Mouse (Mus musculus) lung, embryonic 14.5 days (tissue): Measurements from ENCODE around the gene Sec13. TPM values are rescaled to one million over a fixed set of nuclear protein-coding genes. Genes with fewer than 3 reads are reported as not detected.

Source experiments
- ATAC-seq: fragments of 200-750 bp; cut with Nextera tagmentation; 2 replicates; pipeline ENCODE4 v1.8.0; 2017; ENCODE audit warnings: mild to moderate bottlenecking, moderate TSS enrichment, moderate library complexity; ENCODE audit not compliant: insufficient read depth
- DNase-seq: peaks from one replicate; pipeline ENCODE4 v3.0.0-alpha.2; 2015
- H3K27ac ChIP-seq: fragments of 300-500 bp; sonication (generic); 2 replicates; pipeline ENCODE4 v1.5.1; 2014; ENCODE audit warnings: low read depth, mild to moderate bottlenecking, moderate library complexity
- H3K27me3 ChIP-seq: fragments of 300-500 bp; sonication (generic); 2 replicates; pipeline ENCODE4 v1.6.1; 2014; ENCODE audit warnings: low read length, control low read depth; ENCODE audit not compliant: insufficient read depth
- H3K36me3 ChIP-seq: fragments of 300-500 bp; sonication (generic); 2 replicates; pipeline ENCODE4 v1.6.1; 2014; ENCODE audit warnings: control low read depth; ENCODE audit not compliant: insufficient read depth
- H3K4me1 ChIP-seq: fragments of 300-500 bp; sonication (generic); 2 replicates; pipeline ENCODE4 v1.6.1; 2014; ENCODE audit warnings: antibody characterized with exemption, control low read depth; ENCODE audit not compliant: insufficient read depth
- H3K4me2 ChIP-seq: fragments of 300-500 bp; sonication (generic); 2 replicates; pipeline ENCODE4 v1.6.1; 2014; ENCODE audit warnings: mild to moderate bottlenecking
- H3K4me3 ChIP-seq: fragments of 300-500 bp; sonication (generic); 2 replicates; pipeline ENCODE4 v1.5.1; 2014; ENCODE audit warnings: low read depth, low read length
- H3K9ac ChIP-seq: fragments of 300-500 bp; sonication (generic); 2 replicates; pipeline ENCODE4 v1.6.1; 2014
- H3K9me3 ChIP-seq: fragments of 300-500 bp; sonication (generic); 2 replicates; pipeline ENCODE4 v1.6.1; 2016; ENCODE audit warnings: low read depth, low read length, control low read depth
- CTCF ChIP-seq: IDR thresholded peaks from 2 replicates; pipeline ENCODE4 v1.5.1; 2016; ENCODE audit warnings: antibody characterized with exemption, low read depth
- WGBS: fragments of 180-500 bp; shearing (Covaris S2); extraction: QIAGEN DNeasy Blood & Tissue Kit; methylation state at CpG from one replicate; pipeline ENCODE4 v1.1.7; 2014; 5-methylcytosine and 5-hydroxymethylcytosine counted together
- polyA plus RNA-seq: library from polyadenylated mRNA; unstranded; fragments of >200 nt; fragmentation: Nextera tagmentation; extraction: Ambion mirVana; gene quantifications from 2 replicates; pipeline ENCODE4 v1.2.1, GENCODE M21; 2014

Gene Sec13
- 286 and 295 TPM in 2 replicates for polyA plus RNA-seq

GRCm38 (mm10) chr6:113740236-113741217 lies at the start of gene Sec13:
TSS of gene Sec13 (minus strand) at chr6:113740743.
- whole genome bisulfite sequencing: 6% methylated on average over 41 of the region's 41 CpGs
- peak; percentile 89 for ATAC-seq
- Histone ChIP-seq H3K27me3 (no peaks in the 10 kb centered on the region), H3K9ac (peak within 1 kb of the TSS; percentile 93), H3K4me2 (peak within 1 kb of the TSS; percentile 92), H3K9me3 (no peaks in the 10 kb centered on the region), H3K4me1 (no peaks in the 10 kb centered on the region), H3K27ac (peak within 1 kb of the TSS; percentile 72), H3K4me3 (peak within 1 kb of the TSS; percentile 96), H3K36me3 (peaks cover 29% of the 10 kb centered on the region)
- peak; percentile 95 for DNase-seq
- no peak for TF ChIP-seq CTCF

- H3K27ac ChIP-seq: no peak overlapping the region
- peak; percentile 41 for DNase-seq
- WGBS: 31% methylated on average over 6 of the region's 6 CpGs
- no peak overlapping the region for H3K4me2 ChIP-seq
- no peak overlapping the region for H3K9ac ChIP-seq
- TF ChIP-seq CTCF: no peak
- no peak overlapping the region for H3K4me3 ChIP-seq
- ATAC-seq: peak; percentile 56
- no peaks in the 10 kb centered on the region for H3K9me3 ChIP-seq
- H3K36me3 ChIP-seq: no peaks in the 10 kb centered on the region
- H3K27me3 ChIP-seq: peaks cover 23% of the 10 kb centered on the region
- H3K4me1 ChIP-seq: no peaks in the 10 kb centered on the region
These were observed 47.0 kb upstream of the Sec13 start for GRCm38 (mm10) chr6:113787459-113787968.

- Histone ChIP-seq H3K4me3 (no peak overlapping the region), H3K4me2 (no peak overlapping the region), H3K36me3 (no peaks in the 10 kb centered on the region), H3K27me3 (peaks cover 9% of the 10 kb centered on the region; the same call in 1 of the 2 replicates), H3K4me1 (no peaks in the 10 kb centered on the region), H3K9ac (no peak overlapping the region), H3K9me3 (no peaks in the 10 kb centered on the region), H3K27ac (no peak overlapping the region)
- ATAC-seq: no peak
- no peak for DNase-seq
- 72% methylated on average over 7 of the region's 7 CpGs for WGBS
- TF ChIP-seq CTCF: no peak
These were observed 45.1 kb upstream of the Sec13 start for GRCm38 (mm10) chr6:113785658-113786057.

- ATAC-seq (no peak), DNase-seq (no peak)
- 53% methylated on average over 7 of the region's 7 CpGs for WGBS
- Histone ChIP-seq H3K9me3 (no peaks in the 10 kb centered on the region), H3K4me2 (no peak overlapping the region), H3K27ac (no peak overlapping the region), H3K4me1 (no peaks in the 10 kb centered on the region), H3K36me3 (no peaks in the 10 kb centered on the region), H3K9ac (no peak overlapping the region), H3K27me3 (0 out of 2 replicates have a peak, but pooled peaks cover 2% of the 10 kb centered on the region), H3K4me3 (no peak overlapping the region)
- no peak for TF ChIP-seq CTCF
These were observed 37.7 kb upstream of the Sec13 start for GRCm38 (mm10) chr6:113778229-113778753.

GRCm38 (mm10) chr6:113768804-113769203 lies 28.3 kb upstream of the Sec13 start:
- 37% methylated on average over 11 of the region's 11 CpGs for WGBS
- DNase-seq: no peak

GRCm38 (mm10) chr6:113761644-113762043 lies 21.1 kb upstream of the Sec13 start:
- Histone ChIP-seq H3K36me3 (no peaks in the 10 kb centered on the region), H3K4me2 (no peak overlapping the region), H3K27me3 (no peaks in the 10 kb centered on the region; the same call in 1 of the 2 replicates), H3K4me1 (no peaks in the 10 kb centered on the region), H3K27ac (no peak overlapping the region), H3K4me3 (no peak overlapping the region), H3K9me3 (no peaks in the 10 kb centered on the region), H3K9ac (no peak overlapping the region)
- 27% methylated on average over 7 of the region's 7 CpGs for WGBS
- ATAC-seq (peak; percentile 24; the same call in 1 of the 2 replicates), DNase-seq (peak; percentile 88)
- peak; percentile 96 for TF ChIP-seq CTCF

More at GRCm38 (mm10) chr6:113768804-113769203, 28.3 kb upstream of the Sec13 start:
- no peak overlapping the region for H3K9ac ChIP-seq
- TF ChIP-seq CTCF: no peak
- H3K4me3 ChIP-seq: no peak overlapping the region
- H3K9me3 ChIP-seq: no peaks in the 10 kb centered on the region
- no peak for ATAC-seq
- no peak overlapping the region for H3K4me2 ChIP-seq
- no peaks in the 10 kb centered on the region for H3K36me3 ChIP-seq
- H3K27me3 ChIP-seq: no peaks in the 10 kb centered on the region; the same call in 1 of the 2 replicates
- H3K4me1 ChIP-seq: no peaks in the 10 kb centered on the region
- no peak overlapping the region for H3K27ac ChIP-seq
